In genomic region chr5:137737400-137737940, GRCm38 (mm10) we compare ENCODE assay signal across 10 mouse cellular contexts. TPM values are rescaled to one million over a fixed set of nuclear protein-coding genes. Genes with fewer than 3 reads are reported as not detected.
A peak's percentile ranks its signal among the peaks of the same experiment; 100 is the strongest.
DNase-seq lines count a peak whose midpoint lies in the region; ATAC-seq and TF ChIP-seq lines count a peak whose summit lies in the region.
"Had no signal": no experiment of that assay in that cellular context is flagged by ENCODE, and none has a peak within 500 bp of the region (broad histone marks: within the 10 kb centered on the region; RNA-seq: fewer than 3 reads in every experiment).

No protein-coding gene starts in this region.

- no peaks in the 10 kb centered on the region for H3K27me3 ChIP-seq in forebrain, embryonic 13.5 days
- H3K27me3 ChIP-seq in midbrain, embryonic 14.5 days (ENCODE audit: control insufficient read depth, insufficient read depth, low read length): no peaks in the 10 kb centered on the region
- no peaks in the 10 kb centered on the region for H3K27me3 ChIP-seq in stomach, postnatal 0 days (ENCODE audit: control insufficient read depth, insufficient read depth, low read length)

- TF ChIP-seq EP300 in stomach, postnatal 0 days (optimal IDR thresholded peaks at IDR 0.05): no peak

- 79% methylated on average over 6 of the region's 6 CpGs for WGBS in forebrain, embryonic 13.5 days
- 80% methylated on average over 6 of the region's 6 CpGs for WGBS in midbrain, embryonic 14.5 days
- 84% methylated on average over 6 of the region's 6 CpGs for WGBS in stomach, postnatal 0 days

- no peaks in the 10 kb centered on the region for H3K9me3 ChIP-seq in forebrain, embryonic 13.5 days (replicated peaks)
- no peaks in the 10 kb centered on the region for H3K9me3 ChIP-seq in midbrain, embryonic 14.5 days (ENCODE audit: control insufficient read depth, low read length)
- no peaks in the 10 kb centered on the region for H3K9me3 ChIP-seq in stomach, postnatal 0 days (ENCODE audit: control insufficient read depth, low read length)

- 0 out of 2 replicates have a peak overlapping the region, but pooled peaks have one; percentile 2 for H3K4me3 ChIP-seq in forebrain, embryonic 13.5 days
- H3K4me3 ChIP-seq in midbrain, embryonic 14.5 days (replicated peaks; ENCODE audit: low read depth, low read length): 0 out of 2 replicates have a peak overlapping the region, but pooled peaks have one; percentile 7
- no peak overlapping the region for H3K4me3 ChIP-seq in stomach, postnatal 0 days (ENCODE audit: low read depth, low read length)

- peaks cover 44% of the 10 kb centered on the region for H3K36me3 ChIP-seq in forebrain, embryonic 13.5 days (ENCODE audit: poor library complexity, severe bottlenecking)
- H3K36me3 ChIP-seq in midbrain, embryonic 14.5 days (ENCODE audit: control insufficient read depth, insufficient read depth, low read length): peaks cover 44% of the 10 kb centered on the region
- no peaks in the 10 kb centered on the region for H3K36me3 ChIP-seq in stomach, postnatal 0 days (ENCODE audit: control insufficient read depth, insufficient read depth, low read length)

- ATAC-seq in forebrain, embryonic 13.5 days: no peak
- no peak for ATAC-seq in midbrain, embryonic 14.5 days (ENCODE audit: low FRiP score, low TSS enrichment)
- no peak for ATAC-seq in stomach, postnatal 0 days (ENCODE audit: low FRiP score, low TSS enrichment)

- H3K9ac ChIP-seq in forebrain, embryonic 13.5 days: peak overlapping the region; percentile 47; the same call in 1 of the 2 replicates
- peak overlapping the region; percentile 90; the same call in 1 of the 2 replicates for H3K9ac ChIP-seq in midbrain, embryonic 14.5 days (replicated peaks; ENCODE audit: low read length)
- H3K9ac ChIP-seq in stomach, postnatal 0 days (ENCODE audit: low read length): no peak overlapping the region
- H3K9ac ChIP-seq: lung, embryonic 14.5 days had no signal

- H3K4me1 ChIP-seq in forebrain, embryonic 13.5 days: peaks cover 69% of the 10 kb centered on the region
- peaks cover 51% of the 10 kb centered on the region for H3K4me1 ChIP-seq in midbrain, embryonic 14.5 days (ENCODE audit: control insufficient read depth, insufficient read depth, low read length)
- H3K4me1 ChIP-seq in stomach, postnatal 0 days (replicated peaks; ENCODE audit: control insufficient read depth, insufficient read depth): peaks cover 2% of the 10 kb centered on the region; the same call in 1 of the 2 replicates

- H3K27ac ChIP-seq in forebrain, embryonic 13.5 days: peak overlapping the region; percentile 48; the same call in 1 of the 2 replicates
- H3K27ac ChIP-seq in midbrain, embryonic 14.5 days (replicated peaks; ENCODE audit: low read depth, low read length): peak overlapping the region; percentile 87
- no peak overlapping the region for H3K27ac ChIP-seq in stomach, postnatal 0 days (replicated peaks)

- H3K4me2 ChIP-seq in forebrain, embryonic 13.5 days: peak overlapping the region; percentile 91
- H3K4me2 ChIP-seq in midbrain, embryonic 14.5 days (ENCODE audit: low read length): peak overlapping the region; percentile 93
- no peak overlapping the region for H3K4me2 ChIP-seq in stomach, postnatal 0 days (replicated peaks; ENCODE audit: low read depth)
- H3K4me2 ChIP-seq: lung, embryonic 14.5 days had no signal

- peak; percentile 7 for DNase-seq in layer of hippocampus, adult 11-12 months (ENCODE audit: low spot score)
- DNase-seq in layer of hippocampus, postnatal 25 days (ENCODE audit: extremely low spot score in 1 of 2, low spot score in 1 of 2): no peak
- DNase-seq in ZHBTc4 (ENCODE audit: low read depth, low spot score): peak; percentile 81
- peak; percentile 71 for DNase-seq in midbrain, embryonic 14.5 days
- no peak for DNase-seq in thymus, postnatal 14 days
- DNase-seq in ovary, postnatal 36 days (ENCODE audit: low spot score): no peak
- no peak for DNase-seq in stomach, postnatal 0 days (ENCODE audit: low spot score)
- DNase-seq: kidney, adult 9 months; lung, embryonic 14.5 days had no signal

- TF ChIP-seq CTCF in stomach, postnatal 0 days (IDR thresholded peaks at IDR 0.05; ENCODE audit: low read depth): no peak

RNA-seq across cellular contexts. Expression of gene Nyap1, which starts 3.9 kb away (rescaled TPM):
- 10 to 100 TPM; 63.9 to 65.5 TPM for total RNA-seq in layer of hippocampus, postnatal 25 days (2021)
- 25.0 and 26.5 TPM in 2 replicates for polyA plus RNA-seq in forebrain, embryonic 13.5 days (2015; fragmentation: Nextera tagmentation; extraction: Ambion mirVana)
- polyA plus RNA-seq in midbrain, embryonic 14.5 days (2014; fragmentation: Nextera tagmentation; extraction: Ambion mirVana): 16.2 and 28.8 TPM in 2 replicates
- polyA plus RNA-seq in stomach, postnatal 0 days (2015; fragmentation: Nextera tagmentation; extraction: Ambion mirVana): 1.0 TPM in 2 replicates

RNA-seq across cellular contexts. Expression of gene Tsc22d4, which starts 8.1 kb away (rescaled TPM):
- total RNA-seq in layer of hippocampus, postnatal 25 days (2021): 100 to 1,000 TPM; 203 to 214 TPM
- polyA plus RNA-seq in forebrain, embryonic 13.5 days (2015; fragmentation: Nextera tagmentation; extraction: Ambion mirVana): 64.3 and 71.0 TPM in 2 replicates
- polyA plus RNA-seq in midbrain, embryonic 14.5 days (2014; fragmentation: Nextera tagmentation; extraction: Ambion mirVana): 42.1 and 47.0 TPM in 2 replicates
- 100 and 110 TPM in 2 replicates for polyA plus RNA-seq in stomach, postnatal 0 days (2015; fragmentation: Nextera tagmentation; extraction: Ambion mirVana)

RNA-seq across cellular contexts. Expression of gene Ppp1r35, which starts 41.2 kb away (rescaled TPM):
- 10 to 100 TPM; 24.7 to 26.2 TPM for total RNA-seq in layer of hippocampus, postnatal 25 days (2021)
- polyA plus RNA-seq in forebrain, embryonic 13.5 days (2015; fragmentation: Nextera tagmentation; extraction: Ambion mirVana): 38.3 and 45.0 TPM in 2 replicates
- 53.4 and 58.6 TPM in 2 replicates for polyA plus RNA-seq in midbrain, embryonic 14.5 days (2014; fragmentation: Nextera tagmentation; extraction: Ambion mirVana)
- polyA plus RNA-seq in stomach, postnatal 0 days (2015; fragmentation: Nextera tagmentation; extraction: Ambion mirVana): 16.8 and 17.2 TPM in 2 replicates

RNA-seq across cellular contexts. Expression of gene Mepce, which starts 50.0 kb away (rescaled TPM):
- 10 to 100 TPM; 40.1 to 42.8 TPM for total RNA-seq in layer of hippocampus, postnatal 25 days (2021)
- 10.3 and 12.3 TPM in 2 replicates for polyA plus RNA-seq in forebrain, embryonic 13.5 days (2015; fragmentation: Nextera tagmentation; extraction: Ambion mirVana)
- polyA plus RNA-seq in midbrain, embryonic 14.5 days (2014; fragmentation: Nextera tagmentation; extraction: Ambion mirVana): 11.3 and 14.4 TPM in 2 replicates
- polyA plus RNA-seq in stomach, postnatal 0 days (2015; fragmentation: Nextera tagmentation; extraction: Ambion mirVana): 5.8 and 6.8 TPM in 2 replicates

RNA-seq across cellular contexts. Expression of gene Zcwpw1, which starts 50.1 kb away (rescaled TPM):
- total RNA-seq in layer of hippocampus, postnatal 25 days (2021): 1 to 10 TPM; 6.1 to 6.2 TPM
- 12.7 and 15.4 TPM in 2 replicates for polyA plus RNA-seq in forebrain, embryonic 13.5 days (2015; fragmentation: Nextera tagmentation; extraction: Ambion mirVana)
- 5.6 and 8.2 TPM in 2 replicates for polyA plus RNA-seq in midbrain, embryonic 14.5 days (2014; fragmentation: Nextera tagmentation; extraction: Ambion mirVana)
- 2.6 and 2.7 TPM in 2 replicates for polyA plus RNA-seq in stomach, postnatal 0 days (2015; fragmentation: Nextera tagmentation; extraction: Ambion mirVana)

Comparison
In these comparisons a context has a peak if more than half of its experiments do, and no peak if none do; other contexts are left out.
1. DNase-seq: peak in layer of hippocampus, adult 11-12 months (single experiment), ZHBTc4 (single experiment) and midbrain, embryonic 14.5 days (single experiment); none in layer of hippocampus, postnatal 25 days (0 of 2), thymus, postnatal 14 days (single experiment), ovary, postnatal 36 days (single experiment) and stomach, postnatal 0 days (single experiment).